Mouse (Mus musculus) neural tube, embryonic 14.5 days (tissue): ENCODE data around the gene Ppib. TPM values are rescaled to one million over a fixed set of nuclear protein-coding genes. Genes with fewer than 3 reads are reported as not detected.

Source experiments
- ATAC-seq: fragments of 200-750 bp; cut with Nextera tagmentation; 2 replicates; pipeline ENCODE4 v1.8.0; 2017; ENCODE audit warnings: low read depth, mild to moderate bottlenecking, moderate TSS enrichment, moderate library complexity
- H3K27ac ChIP-seq: fragments of 300-500 bp; sonication (generic); 2 replicates; pipeline ENCODE4 v1.5.1; 2014; ENCODE audit warnings: low read depth, mild to moderate bottlenecking, control low read depth, low read length, moderate library complexity, mixed read lengths
- H3K27me3 ChIP-seq: fragments of 300-500 bp; sonication (generic); 2 replicates; pipeline ENCODE4 v1.6.1; 2014; ENCODE audit warnings: low read length; ENCODE audit not compliant: control insufficient read depth, insufficient read depth
- H3K36me3 ChIP-seq: fragments of 300-500 bp; sonication (generic); 2 replicates; pipeline ENCODE4 v1.6.1; 2014; ENCODE audit warnings: low read length, mixed read lengths; ENCODE audit not compliant: control insufficient read depth, insufficient read depth
- H3K4me1 ChIP-seq: fragments of 300-500 bp; sonication (generic); 2 replicates; pipeline ENCODE4 v1.6.1; 2014; ENCODE audit warnings: low read length; ENCODE audit not compliant: control insufficient read depth, insufficient read depth
- H3K4me2 ChIP-seq: fragments of 300-500 bp; sonication (generic); 2 replicates; pipeline ENCODE4 v1.6.1; 2014; ENCODE audit warnings: mild to moderate bottlenecking, low read depth, low read length, control low read depth
- H3K4me3 ChIP-seq: fragments of 300-500 bp; sonication (generic); 2 replicates; pipeline ENCODE4 v1.5.1; 2014; ENCODE audit warnings: low read depth, low read length, control low read depth, mixed read lengths
- H3K9ac ChIP-seq: fragments of 300-500 bp; sonication (generic); replicated peaks from 2 replicates; pipeline ENCODE4 v1.6.1; 2014; ENCODE audit warnings: low read depth, mild to moderate bottlenecking, control low read depth, low read length, mixed read lengths
- H3K9me3 ChIP-seq: fragments of 300-500 bp; sonication (generic); 2 replicates; pipeline ENCODE4 v1.6.1; 2016; ENCODE audit warnings: low read length; ENCODE audit not compliant: control insufficient read depth
- WGBS: fragments of 180-500 bp; shearing (Covaris S2); extraction: QIAGEN DNeasy Blood & Tissue Kit; methylation state at CpG from one replicate; pipeline ENCODE4 v1.1.7; 2014; 5-methylcytosine and 5-hydroxymethylcytosine counted together
- polyA plus RNA-seq: library from polyadenylated mRNA; unstranded; fragments of >200 nt; fragmentation: Nextera tagmentation; extraction: Ambion mirVana; gene quantifications from 2 replicates; pipeline ENCODE4 v1.2.1, GENCODE M21; 2014

Gene Ppib
- 317 and 391 TPM in 2 replicates for polyA plus RNA-seq

- Histone ChIP-seq H3K4me2 (peak within 1 kb of the TSS; percentile 66), H3K9ac (peak within 1 kb of the TSS; percentile 73), H3K27me3 (no peaks in the 10 kb centered on the region), H3K4me3 (peak within 1 kb of the TSS; percentile 62), H3K27ac (peak within 1 kb of the TSS; percentile 82), H3K36me3 (peaks cover 21% of the 10 kb centered on the region), H3K9me3 (no peaks in the 10 kb centered on the region), H3K4me1 (peaks cover 12% of the 10 kb centered on the region; the same call in 1 of the 2 replicates)
- peak; percentile 99 for ATAC-seq
- 2% methylated on average over 51 of the region's 51 CpGs for WGBS
Measured at GRCm38 (mm10) chr9:66059583-66060307, at the start of gene Ppib. Gene Ppib (plus strand): TSS chr9:66060222.

- Histone ChIP-seq H3K9me3 (no peaks in the 10 kb centered on the region), H3K9ac (no peak overlapping the region), H3K4me1 (no peaks in the 10 kb centered on the region), H3K4me2 (no peak overlapping the region), H3K27me3 (no peaks in the 10 kb centered on the region), H3K36me3 (no peaks in the 10 kb centered on the region), H3K27ac (no peak overlapping the region), H3K4me3 (no peak overlapping the region)
- ATAC-seq: no peak
Measured at GRCm38 (mm10) chr9:66020601-66021000, 39.4 kb upstream of the Ppib start.

- Histone ChIP-seq H3K27ac (no peak overlapping the region), H3K36me3 (0 out of 2 replicates have a peak, but pooled peaks cover 11% of the 10 kb centered on the region), H3K4me3 (no peak overlapping the region), H3K4me2 (no peak overlapping the region), H3K9ac (no peak overlapping the region), H3K4me1 (no peaks in the 10 kb centered on the region), H3K9me3 (no peaks in the 10 kb centered on the region), H3K27me3 (no peaks in the 10 kb centered on the region)
- 92% methylated on average over 4 of the region's 4 CpGs for WGBS
- no peak for ATAC-seq
Measured at GRCm38 (mm10) chr9:66038082-66038481, 21.9 kb upstream of the Ppib start.

GRCm38 (mm10) chr9:66038581-66038980, 21.4 kb upstream of the Ppib start:
- no peaks in the 10 kb centered on the region for H3K9me3 ChIP-seq
- 92% methylated on average over 4 of the region's 4 CpGs for WGBS
- H3K4me3 ChIP-seq: no peak overlapping the region
- 0 out of 2 replicates have a peak, but pooled peaks cover 11% of the 10 kb centered on the region for H3K36me3 ChIP-seq
- no peaks in the 10 kb centered on the region for H3K27me3 ChIP-seq
- no peak overlapping the region for H3K27ac ChIP-seq
- H3K4me1 ChIP-seq: no peaks in the 10 kb centered on the region
- ATAC-seq: no peak
- H3K9ac ChIP-seq: no peak overlapping the region
- H3K4me2 ChIP-seq: no peak overlapping the region

GRCm38 (mm10) chr9:66039290-66039689, 20.7 kb upstream of the Ppib start:
- H3K4me1 ChIP-seq: no peaks in the 10 kb centered on the region
- ATAC-seq: no peak
- 84% methylated on average over 4 of the region's 4 CpGs for WGBS
- no peak overlapping the region for H3K4me2 ChIP-seq
- H3K36me3 ChIP-seq: 0 out of 2 replicates have a peak, but pooled peaks cover 11% of the 10 kb centered on the region
- no peak overlapping the region for H3K4me3 ChIP-seq
- H3K9me3 ChIP-seq: no peaks in the 10 kb centered on the region
- H3K27me3 ChIP-seq: no peaks in the 10 kb centered on the region
- no peak overlapping the region for H3K27ac ChIP-seq
- no peak overlapping the region for H3K9ac ChIP-seq

- H3K4me3 ChIP-seq: no peak overlapping the region
- 0 out of 2 replicates have a peak, but pooled peaks cover 11% of the 10 kb centered on the region for H3K36me3 ChIP-seq
- H3K4me1 ChIP-seq: no peaks in the 10 kb centered on the region
- H3K4me2 ChIP-seq: no peak overlapping the region
- H3K9me3 ChIP-seq: no peaks in the 10 kb centered on the region
- H3K9ac ChIP-seq: no peak overlapping the region
- H3K27me3 ChIP-seq: no peaks in the 10 kb centered on the region
- H3K27ac ChIP-seq: no peak overlapping the region
- 84% methylated on average over 3 of the region's 3 CpGs for WGBS
- ATAC-seq: no peak
Measured at GRCm38 (mm10) chr9:66040801-66041200, 19.2 kb upstream of the Ppib start.

GRCm38 (mm10) chr9:66042331-66042730, 17.7 kb upstream of the Ppib start:
- H3K4me2 ChIP-seq: no peak overlapping the region
- WGBS: 91% methylated on average over 4 of the region's 4 CpGs
- H3K27me3 ChIP-seq: no peaks in the 10 kb centered on the region
- H3K9ac ChIP-seq: no peak overlapping the region
- no peak for ATAC-seq
- H3K9me3 ChIP-seq: no peaks in the 10 kb centered on the region
- no peaks in the 10 kb centered on the region for H3K4me1 ChIP-seq
- 0 out of 2 replicates have a peak, but pooled peaks cover 11% of the 10 kb centered on the region for H3K36me3 ChIP-seq
- H3K27ac ChIP-seq: no peak overlapping the region
- H3K4me3 ChIP-seq: no peak overlapping the region

GRCm38 (mm10) chr9:66043241-66043640, 16.8 kb upstream of the Ppib start:
- Histone ChIP-seq H3K36me3 (0 out of 2 replicates have a peak, but pooled peaks cover 11% of the 10 kb centered on the region), H3K9ac (no peak overlapping the region), H3K27me3 (no peaks in the 10 kb centered on the region), H3K4me1 (no peaks in the 10 kb centered on the region), H3K4me3 (no peak overlapping the region), H3K4me2 (no peak overlapping the region), H3K9me3 (no peaks in the 10 kb centered on the region), H3K27ac (no peak overlapping the region)
- no peak for ATAC-seq
- 98% methylated on average over 3 of the region's 3 CpGs for WGBS

- Histone ChIP-seq H3K4me2 (no peak overlapping the region), H3K9me3 (no peaks in the 10 kb centered on the region), H3K27me3 (no peaks in the 10 kb centered on the region), H3K36me3 (no peaks in the 10 kb centered on the region), H3K4me1 (no peaks in the 10 kb centered on the region), H3K27ac (no peak overlapping the region), H3K9ac (no peak overlapping the region), H3K4me3 (no peak overlapping the region)
- 70% methylated on average over 6 of the region's 6 CpGs for WGBS
- ATAC-seq: no peak
Measured at GRCm38 (mm10) chr9:66049931-66050601, 10.0 kb upstream of the Ppib start.
